Mouse (Mus musculus) embryonic facial prominence, embryonic 11.5 days (tissue): ENCODE measurements at regions not wholly inside any gene's neighbourhood (a gene's known extent, or its start where the extent isn't known, plus 50 kb on each side); places are given as distances from the start of the nearest gene placed in this dataset.

Experiments used
- ATAC-seq: fragments of 200-750 bp; cut with Nextera tagmentation; replicated peaks from 2 replicates; pipeline ENCODE4 v1.8.0; 2017; ENCODE audit warnings: low read depth; ENCODE audit not compliant: insufficient number of reproducible peaks, low FRiP score, low TSS enrichment
- DNase-seq: peaks from one replicate; pipeline ENCODE4 v3.0.0-alpha.2; 2015; ENCODE audit warnings: low spot score
- H3K27ac ChIP-seq: fragments of 300-500 bp; sonication (generic); replicated peaks from 2 replicates; pipeline ENCODE4 v1.5.1; 2014; ENCODE audit warnings: mild to moderate bottlenecking, low read depth, low read length, control low read depth
- H3K27me3 ChIP-seq: fragments of 300-500 bp; sonication (generic); 2 replicates; pipeline ENCODE4 v1.6.1; 2014; ENCODE audit warnings: mild to moderate bottlenecking, low read length, moderate library complexity, mixed read lengths; ENCODE audit not compliant: control insufficient read depth, insufficient read depth
- H3K36me3 ChIP-seq: fragments of 300-500 bp; sonication (generic); replicated peaks from 2 replicates; pipeline ENCODE4 v1.6.1; 2014; ENCODE audit warnings: low read depth, mild to moderate bottlenecking, low read length, moderate library complexity, mixed read lengths; ENCODE audit not compliant: control insufficient read depth, insufficient read depth
- H3K4me1 ChIP-seq: fragments of 300-500 bp; sonication (generic); 2 replicates; pipeline ENCODE4 v1.6.1; 2014; ENCODE audit warnings: low read length, mixed read lengths; ENCODE audit not compliant: control insufficient read depth, insufficient read depth
- H3K4me2 ChIP-seq: fragments of 300-500 bp; sonication (generic); 2 replicates; pipeline ENCODE4 v1.6.1; 2014; ENCODE audit warnings: low read depth, mild to moderate bottlenecking, control low read depth, low read length, moderate library complexity
- H3K4me3 ChIP-seq: fragments of 300-500 bp; sonication (generic); 2 replicates; pipeline ENCODE4 v1.5.1; 2014; ENCODE audit warnings: low read depth, low read length, control low read depth
- H3K9ac ChIP-seq: fragments of 300-500 bp; sonication (generic); replicated peaks from 2 replicates; pipeline ENCODE4 v1.6.1; 2014; ENCODE audit warnings: mild to moderate bottlenecking, control low read depth, low read length
- H3K9me3 ChIP-seq: fragments of 300-500 bp; sonication (generic); replicated peaks from 2 replicates; pipeline ENCODE4 v1.6.1; 2016; ENCODE audit warnings: mild to moderate bottlenecking, low read length, inconsistent platforms, mixed read lengths; ENCODE audit not compliant: control insufficient read depth
- WGBS: fragments of 180-500 bp; shearing (Covaris S2); extraction: QIAGEN DNeasy Blood & Tissue Kit; methylation state at CpG from one replicate; pipeline ENCODE4 v1.1.7; 2014; 5-methylcytosine and 5-hydroxymethylcytosine counted together

DNA sequence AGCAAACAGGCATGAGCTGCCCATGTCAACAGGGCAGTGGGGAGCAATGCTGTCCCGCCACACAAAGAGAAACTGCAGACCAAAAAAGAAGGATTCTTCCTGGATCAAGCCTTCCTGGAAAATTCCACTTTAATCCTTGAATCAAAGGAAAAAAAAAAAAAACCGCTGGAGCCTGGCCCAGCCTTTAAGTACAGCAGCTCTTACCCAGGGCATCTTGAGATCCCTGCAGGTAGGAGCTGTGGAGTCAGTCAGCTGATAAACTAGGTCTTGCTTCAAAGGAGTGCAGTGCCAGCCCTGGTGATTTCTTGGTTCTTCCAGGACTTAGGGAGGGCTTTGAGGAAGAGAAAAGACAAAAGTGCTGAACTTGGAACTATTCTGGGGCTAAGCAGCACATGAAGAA lies 181.6 kb upstream of the Dyrk2 start:
- no peak overlapping the region for H3K9ac ChIP-seq
- H3K4me1 ChIP-seq, result no peaks in the 10 kb centered on the region
- no peaks in the 10 kb centered on the region for H3K9me3 ChIP-seq
- ATAC-seq (no peak), DNase-seq (no peak)
- no peak overlapping the region for H3K27ac ChIP-seq
- H3K27me3 ChIP-seq, result no peaks in the 10 kb centered on the region
- H3K4me2 ChIP-seq, result no peak overlapping the region
- H3K4me3 ChIP-seq, result no peak overlapping the region
- WGBS, result 75% methylated on average over 2 of the region's 2 CpGs
- no peaks in the 10 kb centered on the region for H3K36me3 ChIP-seq

DNA sequence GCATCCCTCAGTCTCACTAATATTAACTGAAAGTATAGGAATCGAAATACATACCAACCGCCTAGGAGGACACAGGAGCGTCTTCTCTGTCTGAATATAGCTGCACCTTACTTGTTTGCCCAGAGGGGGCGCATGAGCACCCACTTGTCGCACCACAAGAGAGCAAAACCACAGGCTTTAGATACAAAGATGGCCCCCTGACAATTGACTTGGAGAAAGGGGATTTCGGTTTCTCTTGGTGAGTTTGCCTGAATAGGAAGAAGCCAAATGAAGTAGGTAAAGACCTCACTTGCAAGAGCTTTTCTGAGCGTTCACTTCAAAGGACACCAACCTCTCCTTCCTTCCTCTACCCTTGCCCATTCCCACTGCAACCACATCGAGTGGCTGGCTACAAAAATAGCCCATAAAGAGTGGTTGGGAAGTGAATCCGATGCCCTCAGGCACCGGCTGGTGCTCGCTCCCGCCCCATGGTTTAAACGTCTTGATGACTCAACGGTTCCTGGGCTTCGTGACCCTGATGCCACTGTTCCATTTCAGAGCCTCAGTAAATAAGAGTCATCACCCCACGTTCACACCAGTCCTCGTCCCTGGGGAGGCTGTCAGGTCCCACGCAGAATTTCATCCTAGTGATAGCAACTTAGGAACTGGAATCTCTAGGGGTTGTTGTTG lies 180.1 kb upstream of the Dyrk2 start:
- no peak overlapping the region for H3K4me3 ChIP-seq
- no peaks in the 10 kb centered on the region for H3K27me3 ChIP-seq
- H3K9me3 ChIP-seq, result no peaks in the 10 kb centered on the region
- H3K4me2 ChIP-seq, result no peak overlapping the region
- H3K27ac ChIP-seq, result no peak overlapping the region
- 82% methylated on average over 18 of the region's 18 CpGs for WGBS
- H3K9ac ChIP-seq, result no peak overlapping the region
- no peaks in the 10 kb centered on the region for H3K36me3 ChIP-seq
- no peaks in the 10 kb centered on the region for H3K4me1 ChIP-seq
- no peak for ATAC-seq
- no peak for DNase-seq

DNA sequence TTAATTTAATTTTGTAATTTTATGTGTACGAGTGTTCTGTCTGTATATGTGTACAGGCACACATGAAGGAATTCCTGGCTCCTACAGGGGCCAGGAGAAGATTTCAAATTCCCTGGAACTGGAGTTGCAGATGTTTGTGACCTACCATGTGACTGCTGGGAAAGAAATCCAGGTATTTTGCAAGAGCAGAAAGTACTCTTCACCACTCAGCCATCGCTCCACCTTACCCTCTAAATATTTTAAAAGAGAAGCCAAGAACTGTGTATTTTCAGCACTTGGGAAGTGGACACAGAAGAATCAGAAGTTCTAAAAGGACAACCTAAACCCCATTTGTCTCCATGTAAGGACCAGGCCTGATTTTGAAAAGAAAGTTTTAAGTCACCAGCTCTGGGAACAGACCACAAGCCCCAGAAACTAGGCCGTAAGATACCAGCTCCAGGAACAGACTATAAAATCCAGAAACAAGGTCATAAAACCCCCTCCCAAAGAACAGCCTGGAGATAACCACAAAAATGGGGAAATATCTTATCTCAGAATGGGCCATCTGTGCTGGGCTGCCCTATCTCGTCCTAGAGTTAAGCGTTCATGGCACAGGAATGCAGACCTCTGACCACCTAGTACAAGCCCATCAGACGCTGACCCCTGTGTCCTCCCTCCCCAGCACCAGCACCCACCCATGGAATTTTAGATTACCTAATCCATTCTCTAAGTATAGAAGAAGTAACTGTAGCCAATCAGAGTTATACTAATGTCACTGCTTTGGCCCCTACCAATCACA lies 178.8 kb upstream of the Dyrk2 start:
- Histone ChIP-seq H3K36me3 (no peaks in the 10 kb centered on the region), H3K27ac (no peak overlapping the region), H3K4me3 (no peak overlapping the region), H3K27me3 (no peaks in the 10 kb centered on the region), H3K9ac (no peak overlapping the region), H3K9me3 (no peaks in the 10 kb centered on the region), H3K4me2 (no peak overlapping the region), H3K4me1 (no peaks in the 10 kb centered on the region)
- no peak for ATAC-seq
- 88% methylated on average over 6 of the region's 6 CpGs for WGBS
- no peak for DNase-seq

DNA sequence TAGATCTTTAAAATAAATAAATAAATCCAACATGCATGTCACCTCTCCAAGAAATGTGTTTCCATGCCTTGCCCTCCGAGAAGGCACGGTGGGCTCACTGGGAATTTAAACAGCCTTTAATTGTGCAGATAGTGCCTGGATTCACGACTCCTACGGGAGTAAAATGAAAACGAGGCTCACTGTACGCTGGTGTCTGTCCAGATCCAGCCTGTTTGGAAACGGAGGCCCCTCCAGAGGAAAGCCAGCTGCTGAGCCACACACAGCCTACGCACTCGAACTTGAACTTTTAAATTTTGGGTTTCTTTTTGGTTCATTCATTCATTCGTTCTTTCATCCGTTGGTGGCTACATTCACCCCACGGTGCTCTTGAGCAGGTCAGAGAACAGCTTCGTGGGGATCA lies 175.1 kb upstream of the Dyrk2 start:
- no peak overlapping the region for H3K9ac ChIP-seq
- no peaks in the 10 kb centered on the region for H3K4me1 ChIP-seq
- WGBS, result 90% methylated on average over 13 of the region's 13 CpGs
- no peaks in the 10 kb centered on the region for H3K36me3 ChIP-seq
- no peaks in the 10 kb centered on the region for H3K27me3 ChIP-seq
- H3K4me2 ChIP-seq, result no peak overlapping the region
- no peak overlapping the region for H3K27ac ChIP-seq
- DNase-seq (no peak), ATAC-seq (no peak)
- no peak overlapping the region for H3K4me3 ChIP-seq
- H3K9me3 ChIP-seq, result no peaks in the 10 kb centered on the region

DNA sequence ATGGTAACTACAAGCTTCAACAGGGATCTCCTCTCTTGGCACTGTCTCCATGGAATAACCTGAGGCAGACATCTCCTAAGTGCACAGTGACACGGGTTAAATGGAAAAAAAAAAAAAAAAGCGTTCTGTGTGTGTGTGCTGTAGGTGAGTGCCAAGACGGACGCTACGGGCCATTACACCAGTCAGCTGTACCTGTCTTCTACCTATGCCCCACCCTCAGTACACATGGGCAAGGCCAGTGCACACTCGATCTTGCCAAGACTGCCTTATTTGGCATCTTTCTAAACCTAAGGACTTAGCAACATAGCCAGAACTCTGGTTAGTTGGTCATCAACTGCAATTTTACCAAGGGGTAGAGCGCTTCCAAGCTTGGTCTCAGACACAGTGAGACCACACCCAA lies 173.1 kb upstream of the Dyrk2 start:
- WGBS, result 92% methylated on average over 7 of the region's 7 CpGs
- DNase-seq (no peak), ATAC-seq (no peak)
- Histone ChIP-seq H3K9me3 (no peaks in the 10 kb centered on the region), H3K9ac (no peak overlapping the region), H3K4me2 (no peak overlapping the region), H3K36me3 (no peaks in the 10 kb centered on the region), H3K4me3 (no peak overlapping the region), H3K4me1 (no peaks in the 10 kb centered on the region), H3K27me3 (no peaks in the 10 kb centered on the region), H3K27ac (no peak overlapping the region)

DNA sequence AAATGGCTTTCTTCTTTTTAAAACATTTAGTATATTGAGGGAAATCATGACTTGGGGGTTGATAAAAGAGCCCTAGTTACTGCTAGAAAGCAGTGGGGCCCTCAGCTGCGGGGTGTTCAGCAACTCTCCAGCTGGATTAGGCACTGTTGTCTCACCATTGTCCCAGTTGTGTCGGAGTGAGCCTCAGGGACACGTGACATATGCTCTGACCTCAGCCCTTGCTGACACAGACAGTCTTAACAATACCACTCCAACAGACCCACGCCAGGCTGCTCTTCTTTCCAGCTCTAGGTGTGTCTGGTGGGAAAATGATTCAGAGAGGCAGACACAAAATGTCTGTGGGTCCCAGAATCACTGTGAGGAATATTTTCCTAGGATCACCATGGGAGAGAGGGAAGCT lies 170.2 kb upstream of the Dyrk2 start:
- Histone ChIP-seq H3K9me3 (no peaks in the 10 kb centered on the region), H3K36me3 (no peaks in the 10 kb centered on the region), H3K27ac (no peak overlapping the region), H3K4me2 (no peak overlapping the region), H3K4me3 (no peak overlapping the region), H3K9ac (no peak overlapping the region), H3K4me1 (no peaks in the 10 kb centered on the region), H3K27me3 (no peaks in the 10 kb centered on the region)
- ATAC-seq (no peak), DNase-seq (no peak)
- WGBS, result 21% methylated on average over 4 of the region's 4 CpGs

DNA sequence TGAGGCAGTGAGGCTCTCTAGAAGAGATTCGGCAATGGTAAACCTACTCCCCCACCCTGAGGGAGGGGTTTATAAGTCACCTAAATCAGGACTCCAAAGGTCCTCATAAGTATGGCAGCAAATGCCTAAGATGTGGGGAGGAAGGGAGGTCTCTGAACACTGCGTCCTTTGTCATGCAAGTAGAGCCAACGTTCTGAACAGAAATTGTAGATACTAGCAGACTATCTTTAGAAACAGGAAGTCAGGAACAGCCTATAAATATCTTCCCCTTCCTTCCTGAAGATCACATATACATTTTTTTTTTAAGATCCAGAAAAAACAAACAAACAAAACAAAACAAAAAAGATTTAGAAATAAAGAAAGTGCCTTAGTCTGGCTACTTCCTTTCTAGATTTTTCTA lies 169.7 kb upstream of the Dyrk2 start:
- 26% methylated on average over 3 of the region's 3 CpGs for WGBS
- ATAC-seq, result no peak

DNA sequence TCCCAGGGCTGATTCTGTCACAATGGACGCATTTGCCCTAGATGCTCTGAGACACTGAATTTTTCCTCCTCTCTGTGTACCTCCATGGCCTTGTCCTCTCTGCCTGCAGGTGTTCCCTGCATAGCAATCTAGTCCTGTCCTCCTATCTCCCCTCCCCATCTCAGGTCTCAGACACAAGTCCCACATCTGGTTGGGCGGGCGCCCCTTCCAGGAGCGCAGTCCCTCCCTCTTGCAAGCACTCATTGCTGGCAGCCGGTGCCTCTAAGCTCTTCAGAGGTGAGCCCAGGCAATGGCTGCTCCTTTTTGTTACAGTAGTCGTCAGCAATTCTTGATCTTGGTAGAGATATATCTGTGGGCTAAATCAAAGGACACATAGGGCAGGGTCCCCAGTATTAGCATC lies 169.0 kb upstream of the Dyrk2 start:
- H3K9me3 ChIP-seq, result no peaks in the 10 kb centered on the region
- no peak overlapping the region for H3K4me3 ChIP-seq
- 80% methylated on average over 6 of the region's 6 CpGs for WGBS
- no peaks in the 10 kb centered on the region for H3K4me1 ChIP-seq
- ATAC-seq (no peak), DNase-seq (no peak)
- no peaks in the 10 kb centered on the region for H3K36me3 ChIP-seq
- no peak overlapping the region for H3K27ac ChIP-seq
- no peak overlapping the region for H3K9ac ChIP-seq
- H3K4me2 ChIP-seq, result no peak overlapping the region
- H3K27me3 ChIP-seq, result no peaks in the 10 kb centered on the region

More for the DNA sequence above, 169.7 kb upstream of the Dyrk2 start:
- H3K27ac ChIP-seq, result no peak overlapping the region
- H3K4me2 ChIP-seq, result no peak overlapping the region
- no peaks in the 10 kb centered on the region for H3K36me3 ChIP-seq
- no peaks in the 10 kb centered on the region for H3K4me1 ChIP-seq
- no peaks in the 10 kb centered on the region for H3K9me3 ChIP-seq
- no peak for DNase-seq
- H3K27me3 ChIP-seq, result no peaks in the 10 kb centered on the region
- no peak overlapping the region for H3K9ac ChIP-seq
- no peak overlapping the region for H3K4me3 ChIP-seq
